Mouse (Mus musculus): Measurements from ENCODE around the gene Arrdc1.
"Not testable (repeated sequence)": the region's sequence is repeated elsewhere in the genome, so short reads cannot be mapped to it uniquely, and the experiment has no call there.

Gene Arrdc1

DNA sequence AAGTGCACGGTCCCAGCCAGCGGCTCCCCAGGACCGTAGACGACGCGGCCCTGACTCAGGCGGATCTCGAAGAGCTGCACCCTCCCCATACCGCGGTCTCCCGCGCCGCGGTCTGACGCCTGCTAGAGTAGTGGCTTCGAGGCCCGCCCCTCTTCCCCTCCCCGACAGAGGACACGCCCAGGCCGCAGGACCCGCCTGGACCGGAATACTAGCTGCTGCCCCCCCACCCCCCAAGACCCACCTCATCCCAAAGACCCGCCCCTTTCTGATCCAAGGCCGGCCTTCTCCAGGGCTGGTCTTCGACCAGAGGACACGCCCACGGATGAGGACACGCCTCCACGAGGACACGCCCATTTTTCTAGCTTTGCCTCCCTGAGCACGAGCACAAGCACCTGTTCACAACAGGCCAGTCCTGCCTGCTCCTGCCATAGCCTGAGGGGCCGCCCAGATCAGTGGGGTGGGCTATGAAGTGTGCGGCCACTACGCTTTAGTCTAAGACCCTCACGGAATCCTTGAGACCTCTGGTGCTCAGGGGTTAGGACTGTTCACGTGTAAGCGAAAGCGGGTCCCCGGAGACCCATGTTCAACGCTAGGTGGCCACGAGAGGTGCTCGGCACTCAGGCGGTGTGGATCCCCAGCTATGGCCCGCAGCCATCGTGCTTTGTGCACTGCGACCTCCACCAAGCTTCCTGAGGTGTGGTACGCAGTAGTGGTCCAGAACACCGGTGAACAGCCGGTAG, at the start of gene Arrdc1:
Gene Arrdc1, minus strand, starts transcription at position 196 of the 740 bp plus-strand sequence.
- in situ Hi-C loops (cut with MboI, MseI) = no loop called here

DNA sequence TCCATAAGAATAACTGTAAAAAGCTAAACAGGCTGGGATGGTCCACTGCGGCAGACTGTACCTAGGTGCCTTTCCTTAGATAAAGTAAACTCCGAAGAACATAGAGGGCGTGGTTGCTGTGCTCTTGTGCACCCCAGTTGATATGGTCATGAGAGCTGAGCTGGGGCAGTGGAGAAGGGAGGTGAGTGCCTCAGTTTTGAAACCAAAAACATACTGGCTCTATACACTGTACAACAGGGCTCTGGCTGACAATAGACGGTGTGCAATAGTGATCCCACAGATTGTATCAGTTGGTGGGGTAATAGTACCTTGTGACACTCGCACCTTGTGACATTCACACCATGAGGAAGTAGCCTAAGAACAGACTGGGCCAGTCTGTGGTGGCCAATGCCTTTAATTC, 41.9 kb upstream of the Arrdc1 start:
- in situ Hi-C loops (cut with MboI, MseI) = no loop called here

DNA sequence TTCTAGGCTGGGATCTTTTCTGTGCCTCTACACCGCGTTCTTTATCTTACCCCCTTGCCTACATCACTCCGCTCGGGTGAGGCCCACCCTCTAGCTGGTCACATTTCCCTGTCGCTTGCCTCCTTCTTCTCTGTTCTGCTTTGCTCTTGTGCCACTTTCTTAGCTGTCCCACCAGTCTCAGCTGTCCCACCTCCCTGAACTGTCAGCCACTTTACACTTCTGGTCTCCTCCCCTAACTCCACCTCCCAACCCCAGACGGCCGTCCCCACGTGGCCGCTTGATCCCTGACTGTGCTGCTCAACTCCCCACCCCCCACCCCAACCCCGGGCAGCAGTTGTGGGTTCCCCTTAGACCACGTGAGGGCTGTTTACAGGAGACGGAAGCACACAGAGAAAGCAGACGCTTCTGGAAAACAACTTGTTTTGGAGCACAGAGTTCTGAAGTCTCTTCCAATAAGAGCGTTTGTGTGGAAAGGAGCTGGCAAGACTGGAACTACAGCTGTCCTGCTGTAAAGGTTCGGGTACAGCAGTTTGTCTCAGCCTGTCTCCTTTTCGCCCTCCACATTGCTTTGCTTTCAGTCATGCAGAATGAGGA, 40.7 kb upstream of the Arrdc1 start, which contains the start of gene Pnpla7:
Gene Pnpla7, plus strand, starts transcription at position 330 of the 594 bp plus-strand sequence.
- in situ Hi-C loops (cut with MboI, MseI) = no loop called here

DNA sequence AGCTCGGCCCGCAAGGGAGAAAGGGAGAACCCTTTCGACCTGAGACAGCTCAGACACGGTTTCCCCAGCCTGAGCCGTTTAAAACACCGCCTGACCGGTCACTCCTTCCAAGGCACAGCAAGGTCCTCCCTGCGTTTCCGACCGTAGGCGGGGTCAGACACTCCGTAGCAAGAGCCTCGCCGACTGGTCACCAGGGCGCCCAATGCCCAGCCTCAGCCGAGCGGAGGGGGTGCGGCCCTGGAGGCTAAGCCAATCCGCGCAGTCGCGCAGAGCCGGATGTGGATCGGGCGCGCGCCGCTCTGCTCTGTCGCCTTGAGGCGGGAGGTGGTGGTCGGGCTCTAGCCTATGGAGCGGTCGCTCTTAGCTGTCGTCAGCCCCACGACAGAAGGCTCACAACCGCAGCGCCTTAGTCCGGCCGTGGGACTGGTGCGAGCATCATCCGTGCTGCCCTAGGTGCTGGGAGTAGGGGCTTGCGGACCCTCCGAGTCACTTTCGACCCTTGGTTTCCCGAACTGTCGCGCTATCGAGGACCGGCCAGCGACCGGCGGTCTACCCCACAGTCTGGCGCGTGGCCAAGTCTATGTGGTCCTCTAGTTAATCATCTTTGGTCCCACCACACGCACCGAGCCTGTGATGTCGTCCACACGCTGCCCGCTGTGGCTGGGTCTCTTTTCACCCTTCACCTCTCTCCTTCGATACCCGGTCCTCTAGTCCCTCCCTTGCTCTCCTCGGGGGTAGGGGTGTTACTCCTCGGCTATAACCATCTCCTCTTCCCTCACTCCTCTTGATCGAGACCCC, 40.1 kb upstream of the Arrdc1 start, which contains the start of gene Mrpl41:
Gene Mrpl41, minus strand, starts transcription at position 193 of the 798 bp plus-strand sequence.
- in situ Hi-C loops (cut with MboI, MseI) = no loop called here

DNA sequence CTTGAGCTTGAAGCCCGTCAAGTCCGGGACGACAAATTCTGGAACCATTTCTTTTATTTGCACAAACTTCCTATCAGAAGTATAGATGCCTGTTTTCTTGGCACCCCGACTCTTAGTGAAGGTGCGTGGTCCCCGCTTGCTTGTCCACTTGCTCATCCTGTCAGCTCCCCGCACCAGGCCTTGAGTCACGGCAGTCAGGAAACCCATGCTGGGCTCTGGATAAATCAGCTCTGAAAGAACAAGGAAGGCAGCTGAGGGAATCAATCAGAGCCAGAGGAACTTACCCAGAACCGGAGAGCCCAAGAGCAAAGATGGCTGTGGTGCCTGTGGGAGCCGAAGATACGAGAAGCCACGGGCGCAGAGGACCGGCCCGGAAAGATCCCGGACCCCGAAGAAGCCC, 39.4 kb upstream of the Arrdc1 start:
- in situ Hi-C loops (cut with MboI, MseI) = not testable (repeated sequence)

DNA sequence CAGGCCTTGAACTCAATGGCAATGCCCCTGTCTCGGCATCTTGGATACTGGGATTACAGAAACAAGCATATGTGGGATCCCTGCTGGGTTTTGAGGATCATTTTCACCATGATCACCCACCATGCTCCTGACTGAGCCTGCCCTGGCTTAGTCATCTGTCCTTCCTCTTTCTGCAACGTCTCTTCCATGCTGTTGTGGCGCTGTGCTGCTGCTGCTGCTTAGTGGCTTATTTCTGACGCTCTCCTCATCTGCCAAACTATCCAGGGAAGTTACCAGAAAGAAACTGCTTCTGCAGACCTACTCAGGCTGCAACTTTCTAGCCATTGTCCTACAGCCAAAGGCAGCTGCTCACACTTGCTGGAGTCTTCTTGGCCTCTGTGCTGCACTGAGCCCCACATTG, 35.3 kb upstream of the Arrdc1 start:
- in situ Hi-C loops (cut with MboI, MseI) = no loop called here

DNA sequence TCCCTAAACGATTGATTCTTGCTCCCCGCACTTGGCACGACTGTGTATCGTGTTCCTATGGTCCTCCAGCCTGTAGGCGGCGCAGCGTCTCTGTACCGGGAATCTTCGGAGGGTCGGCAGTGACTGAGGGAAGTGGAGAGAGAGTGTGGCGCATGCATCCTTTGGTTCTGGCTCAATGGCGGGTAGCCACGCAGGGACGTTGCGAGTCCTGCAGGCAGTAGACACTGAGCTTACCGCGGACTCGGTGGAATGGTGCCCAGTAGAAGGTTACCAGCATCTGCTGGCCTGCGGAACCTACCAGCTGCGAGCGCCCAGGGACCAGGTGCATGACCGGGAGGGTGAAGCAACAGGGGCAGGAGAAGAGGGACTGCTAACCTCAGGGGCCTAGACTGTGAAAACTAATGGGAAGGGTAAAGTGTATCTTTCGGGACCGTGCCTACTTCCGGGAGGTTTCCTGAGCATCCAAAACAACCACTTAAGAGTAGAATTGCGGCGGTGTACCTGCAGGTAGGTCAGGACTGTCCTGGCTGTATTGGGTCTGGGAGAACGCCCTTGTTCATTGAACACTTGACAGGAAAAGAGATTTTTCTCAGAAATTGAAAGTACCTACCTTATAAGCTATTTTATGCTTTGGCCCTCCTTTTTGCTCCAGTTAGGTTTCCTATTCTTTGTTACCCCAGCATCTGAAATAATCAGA, 27.4 kb upstream of the Arrdc1 start, which contains the start of gene Dph7:
Gene Dph7, plus strand, starts transcription at position 97 of the 697 bp plus-strand sequence.
- in situ Hi-C loops (cut with MboI, MseI) = no loop called here

DNA sequence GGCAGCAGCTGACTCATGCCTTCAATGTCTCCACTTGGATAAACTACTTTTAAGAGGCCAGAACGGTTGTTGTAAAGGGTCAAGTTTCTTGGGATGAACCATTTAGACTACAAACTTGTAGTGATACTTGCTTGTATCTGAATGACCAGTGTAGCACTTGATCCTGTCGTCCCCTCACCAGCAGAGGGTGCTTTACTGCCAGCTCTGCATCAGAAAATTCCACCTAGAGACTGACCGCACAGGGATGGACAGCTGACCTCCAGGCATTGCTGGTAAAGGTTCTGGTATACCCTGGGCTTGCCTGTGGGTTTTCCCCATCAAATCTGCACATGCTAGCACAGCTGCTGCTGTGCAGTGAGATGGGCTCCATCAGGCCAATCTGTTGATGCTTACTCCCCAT, 25.9 kb upstream of the Arrdc1 start:
- in situ Hi-C loops (cut with MboI, MseI) = no loop called here

DNA sequence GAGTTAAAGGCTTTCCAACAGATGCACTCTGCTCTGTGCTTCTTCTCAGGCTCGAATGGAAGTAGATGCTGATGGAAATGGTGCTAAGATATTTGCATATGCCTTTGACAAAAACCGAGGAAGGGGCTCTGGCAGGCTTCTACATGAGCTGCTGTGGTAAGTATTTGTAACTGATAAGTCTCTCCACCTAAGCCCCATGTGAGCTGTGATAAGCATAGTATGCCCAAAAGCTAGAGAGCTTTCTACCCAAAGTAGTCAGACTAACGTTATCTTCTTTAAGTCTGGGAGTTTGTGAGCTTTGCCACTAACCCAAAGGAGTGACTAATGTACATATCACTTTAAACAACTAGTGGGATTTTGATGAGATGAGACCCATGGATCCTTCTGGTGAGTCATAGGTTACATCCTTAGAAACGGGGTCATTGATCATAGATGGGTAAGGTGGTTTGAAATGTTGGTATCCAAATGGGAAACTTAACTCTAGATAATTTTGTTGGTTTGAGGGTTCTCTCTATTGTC, 17.5 kb upstream of the Arrdc1 start:
- in situ Hi-C loops (cut with MboI, MseI) = no loop called here

DNA sequence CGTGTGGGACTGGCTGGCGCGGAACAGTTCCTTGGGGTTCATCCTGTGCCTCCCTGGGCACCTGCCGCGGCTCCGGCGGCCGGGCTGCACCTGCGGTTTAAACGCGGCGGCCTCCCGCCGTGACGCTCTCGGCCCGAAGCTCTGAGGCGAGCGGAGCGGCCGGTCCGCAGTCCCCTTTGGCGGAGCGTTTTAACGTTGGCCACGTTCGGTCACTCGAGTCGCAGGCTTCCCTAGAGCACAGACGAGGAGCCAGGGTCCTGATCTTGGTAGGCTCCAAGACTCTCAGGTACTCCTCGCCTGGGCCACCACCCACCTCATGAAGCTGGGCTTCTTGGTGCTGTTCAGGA, 15.1 kb upstream of the Arrdc1 start:
- in situ Hi-C loops (cut with MboI, MseI) = no loop called here

DNA sequence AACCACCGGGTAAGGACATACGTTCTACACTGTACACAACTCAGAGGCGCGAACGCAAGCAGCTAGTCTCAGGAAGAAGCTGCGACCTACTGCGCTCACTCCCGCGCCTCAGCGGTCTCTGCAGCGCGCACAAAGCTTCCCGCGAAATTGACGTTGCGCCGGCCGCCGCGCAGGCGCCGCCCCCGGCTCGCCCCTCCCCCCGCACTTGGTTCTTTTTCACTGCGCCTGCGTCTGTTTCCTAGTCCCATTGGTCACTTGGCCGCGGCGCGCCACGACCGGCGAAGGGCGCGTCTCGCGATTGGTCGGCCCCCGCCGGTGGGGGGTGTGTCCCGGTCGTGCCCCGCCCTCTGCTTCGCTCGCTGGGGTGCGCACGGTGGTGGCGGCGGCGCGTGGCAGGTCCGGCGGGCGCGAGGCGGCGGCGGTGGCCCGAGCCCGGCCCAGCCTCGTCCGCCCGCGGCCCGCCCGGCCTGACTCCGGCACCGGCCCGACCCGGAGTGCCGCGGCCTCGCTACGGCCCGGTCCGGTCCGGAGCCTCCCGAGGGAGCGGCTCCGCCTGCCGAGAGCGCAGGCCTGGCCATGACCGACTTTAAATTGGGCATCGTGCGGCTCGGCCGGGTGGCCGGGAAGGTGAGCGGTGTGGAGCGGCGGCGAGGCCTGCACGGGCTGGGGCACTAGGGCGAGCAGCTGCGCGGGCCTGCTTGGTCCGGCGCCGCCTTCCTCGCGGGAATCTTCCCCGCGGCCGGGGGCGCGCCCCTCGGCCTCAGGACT, 14.6 kb upstream of the Arrdc1 start, which contains the start of gene Zmynd19:
Gene Zmynd19, plus strand, starts transcription at position 372 of the 768 bp plus-strand sequence.
- in situ Hi-C loops (cut with MboI, MseI) = no loop called here

DNA sequence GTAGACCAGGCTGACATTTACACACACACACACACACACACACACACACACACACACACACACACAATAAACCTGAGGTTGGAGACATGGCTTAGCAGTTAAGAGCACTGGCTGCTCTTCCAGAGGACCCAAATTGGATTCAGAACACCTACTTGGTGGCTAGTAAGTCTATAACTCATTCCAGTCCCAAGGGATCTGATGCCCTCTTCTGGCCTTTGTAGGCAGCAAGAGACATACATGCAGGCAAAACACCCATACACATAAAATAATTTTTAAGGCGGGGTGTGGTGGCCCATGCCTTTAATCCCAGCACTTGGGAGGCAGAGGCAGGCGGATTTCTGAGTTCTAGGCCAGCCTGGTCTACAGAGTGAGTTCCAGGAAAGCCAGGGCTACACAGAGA, 9.3 kb upstream of the Arrdc1 start:
- in situ Hi-C loops (cut with MboI, MseI) = not testable (repeated sequence)

DNA sequence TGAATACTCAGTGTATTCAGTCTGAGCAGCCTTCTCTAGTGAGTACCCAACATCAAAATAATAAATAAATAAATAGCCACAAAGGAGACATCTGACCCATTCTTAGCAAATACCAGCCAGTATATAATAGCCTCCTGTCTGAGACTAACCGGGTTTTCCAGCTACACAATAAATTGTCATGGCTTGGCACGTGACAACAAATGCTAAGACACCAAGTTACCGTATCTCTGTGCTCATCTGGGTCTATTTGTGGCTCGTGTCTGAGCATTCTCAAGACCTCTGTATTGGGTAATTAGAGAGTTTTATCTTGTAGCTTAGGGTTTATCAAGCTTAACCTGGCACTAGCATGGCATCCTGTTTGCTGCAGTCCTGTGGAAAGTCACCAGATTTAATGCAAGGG, 7.0 kb upstream of the Arrdc1 start:
- in situ Hi-C loops (cut with MboI, MseI) = no loop called here

DNA sequence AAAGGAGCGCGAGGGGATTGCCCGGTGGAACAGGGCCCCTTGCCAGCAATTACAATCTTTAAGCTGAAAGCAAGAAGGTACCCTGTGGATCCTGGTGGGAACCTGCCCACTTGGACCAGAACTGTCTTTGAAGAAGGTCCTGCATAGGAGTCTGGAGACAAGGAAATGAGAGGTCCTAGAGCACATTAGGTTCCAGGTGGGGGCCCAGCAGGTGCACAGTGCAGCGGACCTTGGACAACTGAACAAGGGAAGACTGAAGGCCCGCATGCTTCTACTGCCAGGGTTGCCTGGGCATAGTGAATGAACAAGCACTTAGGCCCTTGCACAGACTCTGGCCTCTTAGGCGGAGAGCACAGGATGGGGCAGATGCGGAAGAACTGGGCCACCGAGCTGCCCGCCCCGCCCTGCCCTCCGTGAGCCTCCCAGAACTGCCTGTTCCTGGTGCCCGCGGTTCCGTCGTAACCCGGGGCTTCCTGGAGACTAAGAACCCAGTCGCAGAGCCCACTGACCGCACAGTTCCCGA, 550 bp downstream of the Arrdc1 start:
- in situ Hi-C loops (cut with MboI, MseI) = no loop called here

DNA sequence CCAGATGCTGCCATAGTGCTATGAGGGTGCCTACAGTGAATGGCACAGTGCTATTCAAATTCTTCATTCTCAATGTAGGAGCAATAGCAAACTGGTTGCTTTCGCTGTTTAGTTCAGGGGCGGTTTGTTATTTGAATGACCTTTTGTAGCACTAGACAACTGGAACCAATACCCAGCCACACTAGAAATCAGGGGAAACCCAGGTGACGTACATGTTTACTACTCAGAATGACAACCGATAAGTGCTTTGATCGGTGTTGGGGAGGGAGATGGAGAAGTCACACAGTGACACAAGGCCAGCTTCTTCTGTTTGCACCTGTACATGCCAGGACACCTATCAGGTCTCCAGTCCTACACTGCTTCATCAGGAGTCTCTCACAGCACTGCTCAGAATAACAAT, 5.5 kb downstream of the Arrdc1 start:
- in situ Hi-C loops (cut with MboI, MseI) = no loop called here

DNA sequence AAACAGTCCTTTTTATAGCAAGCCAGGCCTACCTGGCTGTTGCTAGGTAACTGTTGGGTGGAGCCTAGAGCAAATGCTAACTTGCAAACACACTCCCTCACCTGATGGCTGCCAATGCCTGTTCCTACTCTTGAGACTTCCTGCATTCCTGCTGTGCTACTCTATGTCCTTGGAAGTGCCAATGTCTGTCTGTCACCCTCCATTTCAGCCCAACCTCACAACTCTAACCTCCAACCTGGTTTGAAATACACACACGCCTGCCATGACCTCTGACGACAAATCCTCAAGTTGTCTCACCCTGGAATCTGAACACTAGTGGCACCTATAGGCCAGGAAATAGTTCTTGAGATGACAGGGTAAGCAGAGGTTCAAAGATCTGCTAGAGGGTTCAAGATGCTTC, 5.9 kb downstream of the Arrdc1 start:
- in situ Hi-C loops (cut with MboI, MseI) = no loop called here

DNA sequence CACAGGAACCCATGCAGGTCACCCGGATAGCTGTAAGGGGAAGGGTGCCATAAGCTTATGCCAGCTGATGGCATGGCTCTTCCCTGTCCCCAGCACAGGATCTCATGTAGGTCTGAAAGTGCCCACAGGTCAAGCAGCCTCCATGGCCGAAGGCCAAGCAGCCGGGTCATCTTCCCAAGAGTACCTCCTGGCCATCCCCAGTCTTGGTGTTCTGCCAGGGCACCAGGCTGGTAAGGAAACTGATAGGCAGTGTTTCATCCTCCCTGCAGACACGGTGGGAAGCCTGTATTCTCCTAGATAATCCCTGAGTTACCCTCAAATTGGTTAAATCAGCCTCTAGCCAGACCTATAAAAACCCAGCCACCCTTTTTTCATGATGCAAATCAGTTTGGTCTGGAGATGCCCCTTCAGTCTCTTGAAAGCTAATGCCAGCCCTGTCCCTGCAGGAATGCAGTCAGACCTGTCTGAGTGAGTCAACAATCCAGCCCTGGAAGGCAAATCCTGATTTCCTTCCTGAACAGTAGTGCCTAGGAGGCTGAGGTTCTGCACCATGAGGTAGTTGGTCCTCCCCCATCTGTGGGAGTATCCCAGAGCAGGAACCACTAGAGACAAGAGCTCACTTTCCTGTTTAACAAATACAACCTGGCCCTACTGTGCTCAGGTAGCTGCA, 7.1 kb downstream of the Arrdc1 start:
- in situ Hi-C loops (cut with MboI, MseI) = no loop called here

DNA sequence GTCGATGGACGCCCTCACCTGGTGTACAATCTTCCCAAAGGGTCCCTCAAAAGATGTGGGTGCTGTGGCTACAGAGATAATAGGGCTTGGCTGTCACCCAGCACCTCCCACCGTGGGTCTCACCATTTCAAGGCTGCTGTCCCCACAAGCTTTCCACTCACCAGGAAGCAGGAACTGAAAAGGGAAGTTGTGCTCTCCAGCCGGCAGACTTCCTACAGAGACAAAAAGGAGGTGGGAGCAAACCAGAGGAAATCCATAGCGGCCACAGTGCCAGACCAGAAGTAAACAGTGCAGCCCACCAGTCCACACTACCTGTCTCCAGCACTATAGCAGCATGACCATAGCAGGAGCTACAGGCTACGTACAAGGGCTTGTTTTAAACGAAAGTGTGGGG, 8.1 kb downstream of the Arrdc1 start:
- in situ Hi-C loops (cut with MboI, MseI) = no loop called here

DNA sequence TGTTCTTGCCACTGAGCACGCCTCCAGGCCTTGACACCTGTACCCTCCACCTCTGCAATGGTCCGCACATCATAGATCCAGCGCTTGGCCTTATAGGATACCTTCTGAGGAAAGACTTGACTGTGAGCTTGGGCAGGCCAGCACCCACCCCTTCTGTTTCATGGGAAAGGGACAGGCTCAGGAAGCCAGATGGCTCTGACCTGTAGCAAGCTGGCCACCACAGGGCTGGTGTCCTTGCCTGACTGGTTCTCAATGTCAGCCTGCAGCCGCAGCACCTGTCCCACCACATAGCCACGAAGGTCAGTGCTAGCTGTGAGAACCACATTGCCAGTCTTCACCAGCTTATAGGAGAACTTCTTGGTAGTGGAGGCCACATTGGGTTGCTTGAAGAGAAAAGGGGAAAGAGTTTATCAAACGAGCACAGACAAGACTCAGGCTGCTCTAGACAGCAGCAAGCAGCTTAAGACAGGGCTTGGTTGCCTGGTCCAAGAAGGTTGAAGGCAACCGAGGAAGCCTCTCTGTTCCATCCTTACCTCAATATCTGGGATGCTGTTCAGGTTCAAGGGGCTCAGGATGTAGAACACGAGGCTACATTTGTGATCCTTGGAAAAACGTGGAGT, 8.6 kb downstream of the Arrdc1 start:
- in situ Hi-C loops (cut with MboI, MseI) = no loop called here

DNA sequence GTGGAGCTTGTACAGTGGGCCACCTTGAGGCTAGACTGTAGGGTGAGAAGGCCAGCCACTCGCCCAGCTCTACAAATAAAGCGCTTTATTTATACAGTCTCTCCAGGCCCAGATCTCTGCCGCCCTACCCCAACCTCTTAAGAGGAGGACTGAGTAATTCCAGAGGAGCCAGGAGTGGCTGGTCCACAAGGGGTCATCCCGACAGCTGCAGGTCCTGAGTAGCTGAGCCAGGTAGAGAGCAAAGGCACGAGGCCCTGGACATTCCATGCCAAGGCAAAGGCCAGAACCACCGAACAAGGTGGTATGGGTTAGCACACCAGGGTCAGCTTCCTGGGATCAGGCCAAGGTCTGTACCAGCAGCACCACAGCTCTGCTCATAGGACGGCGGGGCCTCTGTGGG, 9.8 kb downstream of the Arrdc1 start:
- in situ Hi-C loops (cut with MboI, MseI) = no loop called here

Measured in T-helper 17 cell (primary cell).